Comparison of ENCODE assay signal across 29 mouse cellular contexts in genomic region chr5:135621725-135622124, GRCm38 (mm10). TPM values are rescaled to one million over a fixed set of nuclear protein-coding genes. Genes with fewer than 3 reads are reported as not detected.
DNase-seq lines count a peak whose midpoint lies in the region; ATAC-seq and TF ChIP-seq lines count a peak whose summit lies in the region.
"Had no signal": no experiment of that assay in that cellular context is flagged by ENCODE, and none has a peak within 500 bp of the region (broad histone marks: within the 10 kb centered on the region; RNA-seq: fewer than 3 reads in every experiment).

No protein-coding gene starts in this region.

- H3K4me2 ChIP-seq in lung, postnatal 0 days (replicated peaks; ENCODE audit: low read depth, low read length) = no peak overlapping the region
- H3K4me2 ChIP-seq in myocyte (ENCODE audit: low read depth) = peak overlapping the region; percentile 51
- no peak overlapping the region for H3K4me2 ChIP-seq in neural tube, embryonic 15.5 days
- H3K4me2 ChIP-seq: embryonic facial prominence, embryonic 12.5 days; heart, embryonic 15.5 days; midbrain, embryonic 15.5 days had no signal

- no peaks in the 10 kb centered on the region for H3K36me3 ChIP-seq in lung, postnatal 0 days (ENCODE audit: insufficient read depth, low read length)
- no peaks in the 10 kb centered on the region for H3K36me3 ChIP-seq in MEL (ENCODE audit: control insufficient read depth in 1 of 2, insufficient read depth in 2 of 2, low read length in 2 of 2)
- H3K36me3 ChIP-seq in myocyte (ENCODE audit: control insufficient read depth, insufficient read depth) = no peaks in the 10 kb centered on the region
- no peaks in the 10 kb centered on the region for H3K36me3 ChIP-seq in thymus, adult 2 months (ENCODE audit: control insufficient read depth, insufficient read depth, low read length)
- H3K36me3 ChIP-seq in neural tube, embryonic 15.5 days = no peaks in the 10 kb centered on the region
- H3K36me3 ChIP-seq: embryonic facial prominence, embryonic 12.5 days; forebrain, embryonic 10.5 days; heart, embryonic 15.5 days; midbrain, embryonic 15.5 days had no signal

- H3K9me3 ChIP-seq in lung, postnatal 0 days (ENCODE audit: low read length) = no peaks in the 10 kb centered on the region
- no peaks in the 10 kb centered on the region for H3K9me3 ChIP-seq in MEL (replicated peaks; ENCODE audit: insufficient read depth, low read length)
- H3K9me3 ChIP-seq in neural tube, embryonic 15.5 days (replicated peaks) = no peaks in the 10 kb centered on the region
- H3K9me3 ChIP-seq: embryonic facial prominence, embryonic 12.5 days; forebrain, embryonic 10.5 days; heart, embryonic 15.5 days; midbrain, embryonic 15.5 days had no signal

- TF ChIP-seq CTCF in lung, postnatal 0 days (IDR thresholded peaks at IDR 0.05) = no peak
- no peak for TF ChIP-seq CTCF in MEL (IDR thresholded peaks at IDR 0.05 in 2 of 3, conservative IDR thresholded peaks at IDR 0.05 in 1 of 3; ENCODE audit: control insufficient read depth in 1 of 3, insufficient read depth in 1 of 3, low read depth in 2 of 3, low read length in 3 of 3, poor library complexity in 1 of 3, severe bottlenecking in 1 of 3)
- TF ChIP-seq CTCF in thymus, adult 2 months (IDR thresholded peaks at IDR 0.05; ENCODE audit: borderline replicate concordance, control insufficient read depth, extremely low read depth, insufficient read depth, low read length, poor library complexity) = no peak

- 70% methylated on average over 10 of the region's 10 CpGs for WGBS in lung, postnatal 0 days
- 89% methylated on average over 10 of the region's 10 CpGs for WGBS in thymus, adult 2 months
- 84% methylated on average over 10 of the region's 10 CpGs for WGBS in neural tube, embryonic 15.5 days

- no peak; the same call in 1 of the 2 replicates for TF ChIP-seq EP300 in lung, postnatal 0 days (IDR thresholded peaks at IDR 0.05)
- TF ChIP-seq EP300 in MEL (IDR thresholded peaks at IDR 0.05; ENCODE audit: low read depth in 1 of 2, low read length in 2 of 2) = peak; percentile 16 to 24; a peak in 2 of 4 replicates

- H3ac ChIP-seq in myocyte (ENCODE audit: control insufficient read depth, insufficient read length) = no peak overlapping the region

- ATAC-seq in lung, postnatal 0 days = peak; percentile 37; the same call in 1 of the 2 replicates
- no peak for ATAC-seq in neural tube, embryonic 15.5 days (ENCODE audit: low FRiP score)
- ATAC-seq: forebrain, postnatal 0 days; hindbrain, postnatal 0 days; midbrain, embryonic 15.5 days had no signal

- H3K27me3 ChIP-seq in lung, postnatal 0 days (replicated peaks; ENCODE audit: insufficient read depth, low read length) = no peaks in the 10 kb centered on the region
- H3K27me3 ChIP-seq in MEL (ENCODE audit: control insufficient read depth in 1 of 2, insufficient read depth in 2 of 2, low read length in 2 of 2) = peaks cover 0 to 2% of the 10 kb centered on the region in 2 experiments; a peak in 2 of 4 replicates
- H3K27me3 ChIP-seq in myocyte (ENCODE audit: control insufficient read depth, insufficient read depth, insufficient read length) = no peaks in the 10 kb centered on the region
- no peaks in the 10 kb centered on the region for H3K27me3 ChIP-seq in thymus, adult 2 months (ENCODE audit: control insufficient read depth, insufficient read depth, low read length)
- no peaks in the 10 kb centered on the region for H3K27me3 ChIP-seq in neural tube, embryonic 15.5 days (replicated peaks)
- H3K27me3 ChIP-seq: embryonic facial prominence, embryonic 12.5 days; midbrain, embryonic 15.5 days had no signal

- TF ChIP-seq RAD21 in MEL (IDR thresholded peaks at IDR 0.05; ENCODE audit: low read depth, low read length) = no peak

- H3K9ac ChIP-seq in lung, postnatal 0 days (replicated peaks; ENCODE audit: low read depth) = no peak overlapping the region
- H3K9ac ChIP-seq in MEL (ENCODE audit: control insufficient read depth, low read depth, low read length, poor library complexity, severe bottlenecking) = no peak overlapping the region
- no peak overlapping the region for H3K9ac ChIP-seq in neural tube, embryonic 15.5 days (replicated peaks)
- H3K9ac ChIP-seq: embryonic facial prominence, embryonic 12.5 days; forebrain, postnatal 0 days; heart, embryonic 15.5 days; midbrain, embryonic 15.5 days had no signal

- no peak overlapping the region for H3K27ac ChIP-seq in lung, postnatal 0 days (ENCODE audit: low read length)
- H3K27ac ChIP-seq in MEL (ENCODE audit: control insufficient read depth, low read depth, low read length) = no peak overlapping the region
- H3K27ac ChIP-seq in thymus, adult 2 months (ENCODE audit: control insufficient read depth, insufficient read depth, low read length) = no peak overlapping the region
- H3K27ac ChIP-seq in neural tube, embryonic 15.5 days (replicated peaks) = no peak overlapping the region
- H3K27ac ChIP-seq: embryonic facial prominence, embryonic 12.5 days; forebrain, embryonic 10.5 days; gastrocnemius, adult 2 months; heart, embryonic 15.5 days; hindbrain, postnatal 0 days; layer of hippocampus, adult 2 months; midbrain, embryonic 15.5 days had no signal

- no peak for DNase-seq in lung, postnatal 0 days (ENCODE audit: low spot score)
- no peak for DNase-seq in lung, postnatal 4 days
- peak; percentile 57 for DNase-seq in MEL (ENCODE audit: low read depth, low spot score)
- DNase-seq in adrenal gland, postnatal 25 days = peak; percentile 32
- no peak for DNase-seq in thymus, adult 2 months
- no peak for DNase-seq in kidney, postnatal 4 days
- DNase-seq: cerebellum, adult 9-11 months; forebrain, postnatal 0 days; gastrocnemius, adult 2 months; heart, postnatal 4 days; kidney, adult 11 months; lung, postnatal 10 days; thymus, postnatal 4 days had no signal

- H3K79me2 ChIP-seq in MEL (ENCODE audit: control insufficient read depth, insufficient read depth, low read length, poor library complexity) = no peaks in the 10 kb centered on the region
- H3K79me2 ChIP-seq in myocyte (ENCODE audit: control insufficient read depth, insufficient read depth) = no peaks in the 10 kb centered on the region

- no peaks in the 10 kb centered on the region for H3K4me1 ChIP-seq in lung, postnatal 0 days (ENCODE audit: insufficient read depth, low read depth, low read length)
- H3K4me1 ChIP-seq in MEL (ENCODE audit: control insufficient read depth in 1 of 2, insufficient read depth in 2 of 2, low read length in 2 of 2) = peaks cover 0 to 7% of the 10 kb centered on the region in 2 experiments; a peak in 1 of 4 replicates
- H3K4me1 ChIP-seq in thymus, adult 2 months (replicated peaks; ENCODE audit: control insufficient read depth, insufficient read depth, low read length) = no peaks in the 10 kb centered on the region
- H3K4me1 ChIP-seq in neural tube, embryonic 15.5 days = no peaks in the 10 kb centered on the region
- H3K4me1 ChIP-seq: embryonic facial prominence, embryonic 12.5 days; heart, embryonic 15.5 days; midbrain, embryonic 15.5 days had no signal

- no peak overlapping the region for H3K4me3 ChIP-seq in lung, postnatal 0 days (ENCODE audit: low read depth, low read length)
- H3K4me3 ChIP-seq in MEL (ENCODE audit: control insufficient read depth in 1 of 2, insufficient read depth in 1 of 2, low read depth in 2 of 2, low read length in 2 of 2) = no peak overlapping the region
- no peak overlapping the region for H3K4me3 ChIP-seq in myocyte
- no peak overlapping the region for H3K4me3 ChIP-seq in thymus, adult 2 months (ENCODE audit: control insufficient read depth, insufficient read depth, low read length)
- H3K4me3 ChIP-seq in neural tube, embryonic 15.5 days (replicated peaks) = no peak overlapping the region
- H3K4me3 ChIP-seq: embryonic facial prominence, embryonic 12.5 days; forebrain, embryonic 10.5 days; gastrocnemius, adult 2 months; heart, embryonic 15.5 days; layer of hippocampus, adult 2 months; midbrain, embryonic 15.5 days had no signal

- TF ChIP-seq POLR2A in MEL (IDR thresholded peaks at IDR 0.05; ENCODE audit: control insufficient read depth in 1 of 2, insufficient read depth in 1 of 2, low read depth in 1 of 2, low read length in 2 of 2, poor library complexity in 1 of 2) (no peak), myocyte (IDR thresholded peaks at IDR 0.05; ENCODE audit: insufficient read length, low read depth) (no peak)
- no peak for TF ChIP-seq POLR2A in thymus, adult 2 months (IDR thresholded peaks at IDR 0.05; ENCODE audit: control insufficient read depth, extremely low read depth, insufficient read depth, low read length, poor library complexity)

RNA-seq across cellular contexts. Expression of gene Rhbdd2, which starts 10.7 kb away (rescaled TPM):
- 24.7 and 25.8 TPM in 2 replicates for polyA plus RNA-seq in lung, postnatal 0 days (2015; fragmentation: Nextera tagmentation; extraction: Ambion mirVana)
- total RNA-seq in MEL (2012; rRNA removed) = 4.2 and 4.9 TPM in 2 replicates
- polyA plus RNA-seq in MEL (2012; ENCODE audit: insufficient read depth in 1 of 2, insufficient read length in 2 of 2, low read depth in 1 of 2, low replicate concordance in 2 of 2, missing spikeins in 1 of 2) (10 to 100 TPM in 1 of 2 experiments, not detected in 1; 29.1 TPM), myocyte (2012; fragmentation: generic; extraction: Trizol) (16.7 TPM)
- total RNA-seq in adrenal gland, postnatal 25 days (2021) = 33.6 and 51.6 TPM in 2 replicates
- polyA plus RNA-seq in thymus, adult 2 months (2012; rRNA removed) = 36.5 and 39.5 TPM in 2 replicates
- polyA plus RNA-seq in neural tube, embryonic 15.5 days (2015; fragmentation: Nextera tagmentation; extraction: Ambion mirVana) = 91.1 and 94.6 TPM in 2 replicates

RNA-seq across cellular contexts. Expression of gene Por, which starts 48.1 kb away (rescaled TPM):
- polyA plus RNA-seq in lung, postnatal 0 days (2015; fragmentation: Nextera tagmentation; extraction: Ambion mirVana) = 130 and 135 TPM in 2 replicates
- total RNA-seq in MEL (2012; rRNA removed) = 40.3 and 40.4 TPM in 2 replicates
- polyA plus RNA-seq in MEL (2012; ENCODE audit: insufficient read depth in 1 of 2, insufficient read length in 2 of 2, low read depth in 1 of 2, low replicate concordance in 2 of 2, missing spikeins in 1 of 2) (10 to 100 TPM in 1 of 2 experiments, not detected in 1; 64.4 TPM), myocyte (2012; fragmentation: generic; extraction: Trizol) (90.6 TPM)
- total RNA-seq in adrenal gland, postnatal 25 days (2021) = 258 and 276 TPM in 2 replicates
- 120 and 132 TPM in 2 replicates for polyA plus RNA-seq in thymus, adult 2 months (2012; rRNA removed)
- polyA plus RNA-seq in neural tube, embryonic 15.5 days (2015; fragmentation: Nextera tagmentation; extraction: Ambion mirVana) = 91.6 and 92.1 TPM in 2 replicates

RNA-seq across cellular contexts. Expression of gene Ccl24, which starts 48.9 kb away (rescaled TPM):
- polyA plus RNA-seq in lung, postnatal 0 days (2015; fragmentation: Nextera tagmentation; extraction: Ambion mirVana) = 0.71 and 0.84 TPM in 2 replicates
- not detected in 2 replicates for total RNA-seq in MEL (2012; rRNA removed)
- polyA plus RNA-seq in MEL (2012; ENCODE audit: insufficient read depth in 1 of 2, insufficient read length in 2 of 2, low read depth in 1 of 2, low replicate concordance in 2 of 2, missing spikeins in 1 of 2) = not detected
- total RNA-seq in adrenal gland, postnatal 25 days (2021) = 0.61 TPM in 1 of 2 replicates, not detected in the other
- polyA plus RNA-seq in myocyte (2012; fragmentation: generic; extraction: Trizol) = not detected
- 3.0 and 3.1 TPM in 2 replicates for polyA plus RNA-seq in thymus, adult 2 months (2012; rRNA removed)
- 2.1 and 9.5 TPM in 2 replicates for polyA plus RNA-seq in neural tube, embryonic 15.5 days (2015; fragmentation: Nextera tagmentation; extraction: Ambion mirVana)
- total RNA-seq: layer of hippocampus, adult 2 months; megakaryocyte-erythroid progenitor cell, adult 5-6 weeks had no signal

RNA-seq across cellular contexts. Expression of gene Ccl26, which starts 58.4 kb away (rescaled TPM):
- polyA plus RNA-seq in lung, postnatal 0 days (2015; fragmentation: Nextera tagmentation; extraction: Ambion mirVana) = not detected in 2 replicates
- total RNA-seq in MEL (2012; rRNA removed) = not detected in 2 replicates
- polyA plus RNA-seq in MEL (2012; ENCODE audit: insufficient read depth in 1 of 2, insufficient read length in 2 of 2, low read depth in 1 of 2, low replicate concordance in 2 of 2, missing spikeins in 1 of 2) (not detected), myocyte (2012; fragmentation: generic; extraction: Trizol) (not detected)
- not detected in 2 replicates for total RNA-seq in adrenal gland, postnatal 25 days (2021)
- polyA plus RNA-seq in thymus, adult 2 months (2012; rRNA removed) = not detected in 2 replicates
- not detected in 2 replicates for polyA plus RNA-seq in neural tube, embryonic 15.5 days (2015; fragmentation: Nextera tagmentation; extraction: Ambion mirVana)
- total RNA-seq: forebrain, postnatal 0 days; gastrocnemius, adult 2 months; granulocyte monocyte progenitor cell, adult 5-6 weeks; heart, postnatal 4 days; hindbrain, postnatal 0 days; layer of hippocampus, adult 2 months; left cerebral cortex, postnatal 25 days; megakaryocyte-erythroid progenitor cell, adult 5-6 weeks had no signal
- polyA plus RNA-seq: cortical plate, adult 2 months; embryonic facial prominence, embryonic 12.5 days; forebrain, embryonic 10.5 days; forebrain, postnatal 0 days; heart, embryonic 15.5 days; hindbrain, postnatal 0 days; kidney, embryonic 16.5 days; limb, embryonic 14.5 days; liver, embryonic 16.5 days; midbrain, embryonic 15.5 days; testis, adult 2 months had no signal

Comparison
In these comparisons a context has a peak if more than half of its experiments do, and no peak if none do; other contexts are left out.
1. DNase-seq: peak in MEL (single experiment) and adrenal gland, postnatal 25 days (single experiment); none in lung, postnatal 0 days (single experiment), lung, postnatal 4 days (0 of 2), thymus, adult 2 months (single experiment) and kidney, postnatal 4 days (0 of 2).